Mouse (Mus musculus) testis, postnatal 14 days (tissue): ENCODE data around the gene Gm20388.
A peak's percentile ranks its signal among the peaks of the same experiment; 100 is the strongest.

ENCODE experiments used
- DNase-seq: peaks from one replicate; pipeline ENCODE4 v3.0.0; 2021; ENCODE audit warnings: low spot score

Gene Gm20388

DNA sequence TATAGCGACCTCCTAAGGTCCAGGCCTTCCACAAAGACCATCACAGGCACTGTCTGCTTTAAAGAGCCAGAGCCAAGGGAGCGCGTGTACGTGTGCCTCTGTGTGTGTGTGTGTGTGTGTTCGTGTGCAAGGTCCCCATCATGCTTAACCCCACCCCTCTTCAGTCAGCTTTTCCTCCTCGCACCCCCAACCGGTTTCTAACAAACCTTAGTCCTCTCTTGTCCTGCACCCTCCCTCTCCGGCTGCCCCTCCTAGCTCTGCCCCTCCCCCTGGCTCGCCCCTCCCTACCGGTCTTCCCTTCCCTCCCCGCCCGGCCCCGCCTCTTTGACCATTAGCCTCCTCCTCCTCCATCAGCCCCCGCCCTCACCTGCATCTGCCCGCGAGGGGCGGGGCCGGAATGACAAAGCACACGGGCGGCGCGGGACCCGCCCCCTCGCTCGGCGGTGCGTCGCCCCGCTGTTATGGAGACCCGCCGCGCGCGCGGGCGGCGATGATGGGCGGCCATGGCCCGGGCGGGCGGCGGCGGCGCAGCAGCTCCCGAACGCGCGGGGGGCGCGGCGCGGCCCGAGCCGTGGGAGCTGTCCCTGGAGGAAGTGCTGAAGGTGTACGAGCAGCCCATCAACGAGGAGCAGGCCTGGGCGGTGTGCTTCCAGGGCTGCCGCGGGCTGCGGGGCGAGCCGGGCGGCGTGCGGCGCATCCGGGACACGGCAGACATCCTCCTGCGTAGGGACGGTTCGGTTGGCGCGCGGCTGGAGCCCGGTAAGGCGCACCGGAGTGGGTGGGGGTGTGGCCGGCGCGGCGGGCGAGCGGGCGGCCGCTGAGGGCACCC, 3421.8 kb downstream of the Gm20388 start, which contains the start of gene Spire2:
Gene Spire2, plus strand, starts transcription at position 452 of the 829 bp plus-strand sequence.
- DNase-seq = peak; percentile 77

DNA sequence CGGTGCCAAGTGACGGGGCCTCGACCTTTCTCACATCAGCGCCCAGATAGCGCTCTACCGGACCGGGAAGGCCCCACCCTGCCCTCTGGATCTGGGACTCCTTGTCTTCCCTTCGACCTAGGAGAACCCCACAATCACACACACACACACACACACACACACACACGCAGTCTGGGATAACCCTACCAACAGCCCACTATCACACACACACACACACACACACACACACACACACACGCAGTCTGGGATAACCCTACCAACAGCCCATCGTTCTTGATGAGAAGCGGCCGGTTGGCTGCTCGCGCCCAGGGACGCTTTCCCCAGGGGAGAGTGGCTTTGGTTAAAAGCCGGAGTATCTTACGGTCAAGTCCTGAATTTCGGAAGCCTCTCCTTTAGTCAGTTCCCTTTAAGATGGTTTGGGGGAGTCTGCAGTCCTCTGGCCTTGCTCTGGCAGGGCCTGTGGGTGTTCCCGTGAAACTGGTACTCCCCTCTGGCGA, 3422.5 kb downstream of the Gm20388 start:
- DNase-seq = peak; percentile 51

DNA sequence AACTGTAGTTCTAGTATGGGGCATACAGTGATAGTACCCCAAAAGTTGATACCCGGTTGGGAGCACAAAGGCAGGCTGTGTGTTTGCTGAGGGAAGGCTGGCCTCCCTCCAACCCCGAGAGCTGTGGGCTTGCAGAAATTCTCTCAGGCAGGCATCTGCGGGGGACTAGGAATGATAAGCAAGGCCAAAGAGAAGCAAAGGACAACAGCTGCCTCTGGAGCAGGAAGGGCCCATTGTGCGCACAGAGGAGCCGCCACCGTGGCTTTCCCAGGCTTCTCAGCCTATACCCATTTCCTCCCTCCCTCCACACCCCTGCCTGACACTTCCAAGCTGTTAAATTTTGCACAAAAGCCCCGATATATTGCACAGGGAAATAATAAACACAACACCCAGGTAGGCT, 3423.2 kb downstream of the Gm20388 start:
- peak; percentile 66 for DNase-seq

DNA sequence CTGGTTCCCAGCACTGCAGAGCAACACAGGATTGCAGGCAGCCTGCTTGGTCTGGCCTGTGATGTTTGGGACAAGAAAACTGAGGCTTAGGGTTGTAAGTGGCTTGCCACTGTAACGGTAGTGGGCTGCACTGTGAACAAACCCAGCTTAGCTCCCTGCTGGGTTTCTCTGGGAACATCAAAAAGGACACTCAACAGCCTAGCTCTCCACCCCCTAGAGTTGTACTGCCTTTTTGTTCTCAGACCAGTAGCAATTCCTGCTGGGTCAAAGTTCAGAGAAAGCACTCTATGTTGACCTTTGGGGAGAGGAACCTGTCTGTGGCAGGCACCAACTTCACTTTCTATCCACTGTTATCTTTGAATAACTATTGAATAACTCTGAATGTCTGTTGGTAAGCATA, 3423.8 kb downstream of the Gm20388 start:
- DNase-seq = no peak

DNA sequence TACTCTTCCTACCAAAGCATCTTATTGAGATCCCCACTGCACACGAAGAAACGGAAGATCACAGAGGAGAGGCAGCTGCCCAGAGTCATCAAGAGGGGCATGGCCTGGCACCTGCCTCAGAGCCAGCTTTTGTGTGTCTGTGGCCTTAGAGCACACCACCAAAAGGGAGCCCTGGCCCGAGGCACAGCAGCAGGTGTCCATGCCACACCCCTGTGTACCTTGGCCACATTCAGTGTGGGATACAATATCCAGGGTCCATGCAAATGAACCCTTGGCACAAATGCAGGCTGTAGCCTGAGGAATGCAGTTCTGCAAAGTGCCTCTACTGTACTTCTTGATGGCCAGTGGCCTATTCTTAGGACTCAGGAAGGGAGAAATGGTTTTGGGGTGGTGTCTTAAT, 3426.8 kb downstream of the Gm20388 start:
- no peak for DNase-seq

GRCm38 (mm10) chr8:123340071-123340470, 3429.4 kb downstream of the Gm20388 start:
- DNase-seq = no peak

DNA sequence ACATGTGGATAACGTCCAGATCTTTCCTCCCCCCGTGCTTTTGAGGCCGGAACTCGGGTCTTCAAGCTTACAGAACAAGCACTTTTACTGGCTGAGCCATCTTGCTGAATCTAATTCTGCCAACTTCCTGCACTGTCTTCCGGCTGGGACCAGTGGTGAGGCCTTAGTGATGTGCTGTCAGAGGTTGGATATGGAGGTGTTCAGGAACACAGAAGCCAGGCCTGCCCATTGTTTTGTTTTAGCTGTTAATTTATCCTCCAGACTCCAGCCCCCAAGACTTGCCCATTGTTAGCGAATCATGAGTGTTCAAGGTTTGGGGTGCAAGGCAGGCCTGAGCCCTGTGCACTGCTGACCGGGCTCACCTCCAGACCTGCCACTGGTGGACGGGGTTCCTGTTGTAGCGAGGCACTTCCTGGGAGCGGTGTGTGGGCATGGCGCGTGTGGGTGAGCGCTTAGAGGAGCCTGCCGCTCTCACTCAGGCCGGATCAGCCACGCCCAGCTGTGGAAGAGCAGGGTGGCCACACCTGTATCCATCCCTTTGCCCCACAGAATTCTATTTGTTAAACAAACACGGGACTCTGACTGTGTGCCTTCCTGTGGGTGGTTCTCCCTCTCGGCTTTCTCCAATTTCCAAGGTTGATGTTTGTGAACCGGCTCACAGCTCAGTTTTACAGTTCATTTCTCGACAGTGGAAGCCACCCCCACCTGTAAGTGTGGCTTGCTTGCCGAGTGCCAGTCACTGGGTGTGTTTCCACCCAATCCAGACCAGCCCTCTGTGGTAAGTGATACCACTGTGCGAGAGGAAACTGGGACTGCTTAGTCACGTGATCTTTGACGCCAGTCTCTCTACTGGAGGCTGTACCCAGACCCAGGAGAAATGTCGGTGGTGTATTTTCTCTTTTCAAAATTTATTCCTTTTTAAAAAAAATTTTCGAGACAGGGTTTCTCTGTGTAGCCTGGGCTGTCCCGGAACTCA, 3430.7 kb downstream of the Gm20388 start:
- no peak for DNase-seq

GRCm38 (mm10) chr8:123342253-123342652, 3431.6 kb downstream of the Gm20388 start:
- peak; percentile 48 for DNase-seq

GRCm38 (mm10) chr8:123342911-123343310, 3432.3 kb downstream of the Gm20388 start:
- no peak for DNase-seq

- no peak for DNase-seq
Observed at GRCm38 (mm10) chr8:123343422-123343821, 3432.8 kb downstream of the Gm20388 start.

DNA sequence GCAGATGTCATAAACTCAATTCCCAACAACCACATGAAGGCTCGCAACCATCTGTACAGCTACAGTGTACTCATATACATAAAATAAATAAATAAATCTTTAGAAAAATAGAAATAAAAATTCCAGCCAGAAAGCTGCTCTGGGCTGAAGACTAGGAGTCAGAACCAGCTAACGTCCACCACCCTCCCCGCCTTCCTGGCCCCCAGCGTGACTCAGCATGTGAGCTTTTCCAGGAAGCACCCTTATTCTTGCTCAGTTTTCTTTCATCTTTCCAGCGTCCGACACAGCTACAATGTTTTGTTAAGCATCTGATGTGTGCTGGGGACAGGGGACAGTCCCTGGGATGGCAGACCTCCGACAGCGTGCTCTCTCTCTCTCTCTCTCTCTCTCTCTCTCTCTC, 3434.5 kb downstream of the Gm20388 start:
- DNase-seq = no peak

- DNase-seq = no peak
Observed at GRCm38 (mm10) chr8:123345856-123346255, 3435.2 kb downstream of the Gm20388 start.

GRCm38 (mm10) chr8:123347293-123347692, 3436.7 kb downstream of the Gm20388 start:
- DNase-seq = no peak

DNA sequence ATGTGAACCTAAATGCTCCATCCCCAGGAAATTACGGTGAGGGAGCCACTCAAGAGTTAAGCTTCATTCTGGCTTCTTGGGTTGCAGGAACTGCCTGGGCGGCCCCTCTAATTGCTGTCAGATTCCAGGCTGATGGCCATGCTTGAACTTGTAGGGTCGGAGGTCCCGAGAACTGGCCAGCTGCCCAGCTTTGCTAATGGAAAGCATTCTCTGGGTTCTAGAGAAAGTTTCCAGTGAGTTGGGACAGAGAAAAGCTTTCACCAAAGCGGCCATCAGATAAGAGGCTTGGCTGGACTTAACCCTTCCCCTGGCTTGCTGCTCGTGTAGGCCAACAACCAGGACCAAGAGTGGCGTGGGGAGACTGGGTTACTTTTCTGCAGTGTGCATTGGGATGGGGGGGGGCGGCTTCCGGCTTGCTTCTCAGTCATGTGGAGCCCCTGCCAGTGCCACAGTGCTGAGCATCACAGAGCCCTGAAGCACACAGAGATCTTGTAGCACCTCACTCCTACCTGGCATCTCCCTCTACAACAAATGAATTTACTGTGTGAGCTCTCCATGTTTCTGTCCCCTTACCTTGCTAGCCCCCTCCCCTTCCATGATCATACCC, 3437.7 kb downstream of the Gm20388 start:
- peak; percentile 56 for DNase-seq

DNA sequence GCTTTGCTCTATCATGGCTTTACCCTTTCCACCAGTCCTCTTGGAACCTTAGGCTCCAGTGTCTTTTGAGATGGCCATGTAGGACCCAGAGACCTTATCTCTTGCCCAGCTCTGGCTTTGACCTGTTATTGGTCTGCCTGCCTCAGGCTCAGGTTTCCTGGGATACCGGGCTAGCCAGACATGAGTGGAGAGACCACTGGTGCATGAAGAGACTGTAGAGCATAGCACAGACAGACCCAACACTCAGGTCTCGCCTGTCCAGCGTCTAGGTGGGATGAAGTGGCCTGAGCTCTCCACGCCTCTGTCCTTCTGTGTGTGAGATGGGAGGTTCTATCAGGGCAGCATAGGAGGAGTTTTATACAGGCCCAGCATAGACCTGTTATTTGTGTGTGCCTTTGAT, 3438.4 kb downstream of the Gm20388 start:
- DNase-seq = no peak

DNA sequence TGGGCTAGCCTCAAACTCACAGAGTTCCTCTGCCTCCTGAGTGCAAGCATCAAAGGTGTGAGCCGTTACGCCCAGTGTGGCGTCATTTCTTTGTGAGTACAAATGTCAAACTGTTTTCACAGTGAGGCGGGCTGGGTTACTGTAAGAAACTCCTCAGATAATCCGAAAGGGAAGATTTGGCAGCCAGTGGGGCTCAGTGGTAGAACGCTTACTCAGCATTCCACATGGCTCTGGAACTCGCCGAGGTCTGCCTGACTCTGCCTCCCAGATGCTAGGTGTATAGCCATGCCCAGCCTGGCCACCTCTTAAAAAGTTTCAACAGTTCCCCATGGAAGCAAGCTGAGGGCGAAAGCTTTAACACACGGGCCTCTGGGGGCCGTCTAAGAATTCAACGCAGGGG, 3441.5 kb downstream of the Gm20388 start:
- no peak for DNase-seq

DNA sequence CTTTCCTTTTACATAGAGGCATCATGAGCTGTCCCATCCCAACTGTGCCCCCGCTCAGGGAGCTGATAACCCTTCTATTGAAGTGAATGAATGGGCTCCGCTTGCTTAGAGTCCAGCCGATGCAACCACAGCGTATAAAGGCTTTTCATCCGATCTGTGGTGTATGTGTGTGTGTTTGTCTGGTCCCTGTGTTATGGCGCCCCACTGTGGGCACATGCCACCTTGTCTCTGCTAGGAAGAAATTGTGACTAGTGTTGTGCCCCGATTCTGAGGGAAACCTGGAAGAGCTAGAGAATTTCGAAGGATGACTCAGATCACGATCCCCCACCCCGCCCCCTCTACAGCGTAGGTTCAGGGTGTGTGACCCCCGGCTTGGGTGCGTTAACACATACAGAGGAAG, 3442.1 kb downstream of the Gm20388 start:
- DNase-seq = no peak

DNA sequence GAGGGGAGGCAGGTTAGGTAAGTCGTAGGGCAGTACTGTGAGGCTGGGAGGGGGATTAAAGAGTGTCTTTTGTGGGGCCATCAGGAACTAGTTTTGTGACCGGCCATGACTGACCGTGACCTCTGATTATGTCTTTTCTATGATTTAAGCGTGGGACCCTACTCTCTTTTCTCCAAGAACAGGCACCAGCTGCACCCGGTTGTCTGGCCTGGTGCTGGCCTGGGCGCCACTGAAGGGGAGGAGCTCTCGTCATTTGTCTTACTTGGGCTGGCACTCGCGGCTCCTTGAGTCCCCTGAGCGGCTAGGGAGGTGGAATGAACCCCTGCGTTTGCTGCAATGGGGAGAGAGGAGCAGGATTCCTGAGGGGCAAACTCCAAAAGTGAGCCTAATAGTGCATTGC, 3442.6 kb downstream of the Gm20388 start:
- no peak for DNase-seq

GRCm38 (mm10) chr8:123361082-123361739, 3450.6 kb downstream of the Gm20388 start:
- peak; percentile 50 for DNase-seq

DNA sequence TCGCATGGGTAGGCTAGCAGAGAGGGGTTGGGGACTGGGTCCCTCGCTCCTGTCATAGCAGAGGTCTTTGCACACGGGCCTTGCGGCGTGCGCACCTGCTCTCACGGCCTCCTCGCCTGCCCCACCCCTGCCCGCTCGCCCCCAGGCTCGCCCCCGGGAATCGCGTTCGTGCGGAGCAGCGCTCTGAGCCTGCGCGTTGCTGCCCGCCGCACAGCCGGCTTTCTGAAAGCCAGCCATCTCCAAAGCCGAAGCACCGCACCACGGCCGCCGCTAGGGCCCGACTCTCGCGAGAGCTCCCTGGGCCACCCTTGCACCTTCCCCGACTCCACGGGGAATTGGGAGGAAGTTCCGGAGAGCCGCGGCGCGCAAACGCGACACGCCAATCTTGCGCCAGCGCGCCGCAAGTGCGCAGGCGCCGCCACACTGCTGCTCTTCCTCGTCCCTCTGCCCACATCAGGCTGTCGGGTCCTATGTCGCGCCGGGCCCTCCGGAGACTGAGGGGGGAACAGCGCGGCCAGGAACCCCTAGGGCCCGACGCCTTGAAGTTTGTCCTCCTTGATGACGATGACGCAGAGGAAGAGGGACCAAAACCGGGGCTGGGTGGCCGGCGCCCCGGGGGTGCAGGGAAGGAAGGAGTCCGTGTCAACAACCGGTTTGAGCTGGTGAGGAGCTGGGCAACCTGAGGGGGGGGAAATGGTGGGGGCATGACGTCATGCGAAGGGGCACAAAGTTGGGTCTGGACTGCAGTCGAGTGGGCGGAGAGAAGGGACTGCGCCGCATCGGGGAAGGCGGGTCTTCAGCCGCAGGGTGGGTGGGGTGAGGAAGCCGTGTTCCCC, 3463.0 kb downstream of the Gm20388 start, which contains the start of gene Tcf25:
Gene Tcf25, plus strand, starts transcription at position 351 of the 836 bp plus-strand sequence.
- DNase-seq = peak; percentile 96

GRCm38 (mm10) chr8:123374239-123374578, 3463.6 kb downstream of the Gm20388 start:
- peak; percentile 92 for DNase-seq
